Mouse (Mus musculus) limb, embryonic 12.5 days (tissue): Measurements from ENCODE around the gene Ppp1r35. TPM values are rescaled to one million over a fixed set of nuclear protein-coding genes. Genes with fewer than 3 reads are reported as not detected.

Source experiments
- ATAC-seq: fragments of 200-750 bp; cut with Nextera tagmentation; 2 replicates; pipeline ENCODE4 v1.8.0; 2017; ENCODE audit warnings: low read depth, moderate TSS enrichment; ENCODE audit not compliant: insufficient number of reproducible peaks, insufficient read depth, low FRiP score, low TSS enrichment
- H3K27ac ChIP-seq: fragments of 300-500 bp; sonication (generic); 2 replicates; pipeline ENCODE4 v1.5.1; 2016; ENCODE audit warnings: mild to moderate bottlenecking, moderate library complexity
- H3K27me3 ChIP-seq: fragments of 300-500 bp; sonication (generic); 2 replicates; pipeline ENCODE4 v1.6.1; 2016; ENCODE audit warnings: mild to moderate bottlenecking, moderate library complexity
- H3K36me3 ChIP-seq: fragments of 300-500 bp; sonication (generic); 2 replicates; pipeline ENCODE4 v1.6.1; 2016; ENCODE audit warnings: mild to moderate bottlenecking, moderate library complexity
- H3K4me1 ChIP-seq: fragments of 300-500 bp; sonication (generic); replicated peaks from 2 replicates; pipeline ENCODE4 v1.6.1; 2016
- H3K4me2 ChIP-seq: fragments of 300-500 bp; sonication (generic); 2 replicates; pipeline ENCODE4 v1.6.1; 2016; ENCODE audit warnings: mild to moderate bottlenecking, moderate library complexity
- H3K4me3 ChIP-seq: fragments of 300-500 bp; sonication (generic); replicated peaks from 2 replicates; pipeline ENCODE4 v1.5.1; 2016; ENCODE audit warnings: mild to moderate bottlenecking
- H3K9ac ChIP-seq: fragments of 300-500 bp; sonication (generic); replicated peaks from 2 replicates; pipeline ENCODE4 v1.6.1; 2016; ENCODE audit warnings: mild to moderate bottlenecking, moderate library complexity
- H3K9me3 ChIP-seq: fragments of 300-500 bp; sonication (generic); 2 replicates; pipeline ENCODE4 v1.6.1; 2016; ENCODE audit warnings: mild to moderate bottlenecking, moderate library complexity
- WGBS: fragments of 180-500 bp; shearing (Covaris S2); methylation state at CpG from one replicate; pipeline ENCODE4 v1.1.7; 2016; 5-methylcytosine and 5-hydroxymethylcytosine counted together
- polyA plus RNA-seq: library from polyadenylated mRNA; unstranded; fragments of >200 nt; fragmentation: Nextera tagmentation; extraction: Ambion mirVana; gene quantifications from 2 replicates; pipeline ENCODE4 v1.2.1, GENCODE M21; 2016

Ppp1r35 gene
- polyA plus RNA-seq: 47.6 and 52.1 TPM in 2 replicates

- H3K9ac ChIP-seq: peak within 1 kb of the TSS; percentile 90
- peaks cover 37% of the 10 kb centered on the region for H3K36me3 ChIP-seq
- H3K4me3 ChIP-seq: peak within 1 kb of the TSS; percentile 99
- WGBS: under 1% methylated on average over 31 of the region's 31 CpGs
- peak within 1 kb of the TSS; percentile 92 for H3K27ac ChIP-seq
- peak; percentile 92 for ATAC-seq
- no peaks in the 10 kb centered on the region for H3K9me3 ChIP-seq
- H3K4me1 ChIP-seq: peaks cover 32% of the 10 kb centered on the region
- H3K4me2 ChIP-seq: peak within 1 kb of the TSS; percentile 95
- no peaks in the 10 kb centered on the region for H3K27me3 ChIP-seq
Measured at GRCm38 (mm10) chr5:137778635-137779034, at the start of gene Ppp1r35. TSS of gene Ppp1r35 (plus strand) at chr5:137778849.

- peak overlapping the region; percentile 37; the same call in 1 of the 2 replicates for H3K9ac ChIP-seq
- H3K4me3 ChIP-seq: no peak overlapping the region
- WGBS: 80% methylated on average over 12 of the region's 12 CpGs
- peaks cover 38% of the 10 kb centered on the region for H3K4me1 ChIP-seq
- peaks cover 74% of the 10 kb centered on the region for H3K36me3 ChIP-seq
- peak overlapping the region; percentile 34 for H3K4me2 ChIP-seq
- peak; percentile 17; the same call in 1 of the 2 replicates for ATAC-seq
- H3K9me3 ChIP-seq: no peaks in the 10 kb centered on the region
- H3K27me3 ChIP-seq: no peaks in the 10 kb centered on the region
- H3K27ac ChIP-seq: 0 out of 2 replicates have a peak overlapping the region, but pooled peaks have one; percentile 12
Measured at GRCm38 (mm10) chr5:137733638-137734288, 44.9 kb upstream of the Ppp1r35 start.

- peak; percentile 82 for ATAC-seq
- Histone ChIP-seq H3K4me1 (peaks cover 45% of the 10 kb centered on the region), H3K4me2 (peak overlapping the region; percentile 34), H3K4me3 (no peak overlapping the region), H3K27ac (peak overlapping the region; percentile 67), H3K27me3 (no peaks in the 10 kb centered on the region), H3K9ac (peak overlapping the region; percentile 37), H3K36me3 (peaks cover 72% of the 10 kb centered on the region), H3K9me3 (no peaks in the 10 kb centered on the region)
- 71% methylated on average over 6 of the region's 6 CpGs for WGBS
Measured at GRCm38 (mm10) chr5:137734289-137735061, 44.2 kb upstream of the Ppp1r35 start.

GRCm38 (mm10) chr5:137737400-137737940 is 41.2 kb upstream of the Ppp1r35 start:
- no peak overlapping the region for H3K9ac ChIP-seq
- H3K4me3 ChIP-seq: no peak overlapping the region
- H3K36me3 ChIP-seq: peaks cover 49% of the 10 kb centered on the region
- no peak overlapping the region for H3K27ac ChIP-seq
- no peak overlapping the region for H3K4me2 ChIP-seq
- whole genome bisulfite sequencing: 87% methylated on average over 6 of the region's 6 CpGs
- ATAC-seq: no peak
- H3K9me3 ChIP-seq: no peaks in the 10 kb centered on the region
- no peaks in the 10 kb centered on the region for H3K27me3 ChIP-seq
- peaks cover 51% of the 10 kb centered on the region for H3K4me1 ChIP-seq

- H3K27ac ChIP-seq: no peak overlapping the region
- 62% methylated on average over 5 of the region's 5 CpGs for whole genome bisulfite sequencing
- H3K4me2 ChIP-seq: peak overlapping the region; percentile 91; the same call in 1 of the 2 replicates
Measured at GRCm38 (mm10) chr5:137738516-137738915, 40.1 kb upstream of the Ppp1r35 start.

GRCm38 (mm10) chr5:137739471-137739870 is 39.2 kb upstream of the Ppp1r35 start:
- ATAC-seq: no peak
- H3K4me2 ChIP-seq: peak overlapping the region; percentile 91
- no peaks in the 10 kb centered on the region for H3K9me3 ChIP-seq
- no peaks in the 10 kb centered on the region for H3K27me3 ChIP-seq
- WGBS: 69% methylated on average over 9 of the region's 9 CpGs
- peaks cover 43% of the 10 kb centered on the region for H3K4me1 ChIP-seq
- H3K9ac ChIP-seq: peak overlapping the region; percentile 66
- H3K36me3 ChIP-seq: peaks cover 34% of the 10 kb centered on the region
- no peak overlapping the region for H3K27ac ChIP-seq
- H3K4me3 ChIP-seq: 0 out of 2 replicates have a peak overlapping the region, but pooled peaks have one; percentile 1

More at GRCm38 (mm10) chr5:137738516-137738915, 40.1 kb upstream of the Ppp1r35 start:
- Histone ChIP-seq H3K4me1 (peaks cover 51% of the 10 kb centered on the region), H3K27me3 (no peaks in the 10 kb centered on the region), H3K4me3 (no peak overlapping the region), H3K9ac (no peak overlapping the region), H3K9me3 (no peaks in the 10 kb centered on the region), H3K36me3 (peaks cover 39% of the 10 kb centered on the region)
- no peak for ATAC-seq

- H3K4me3 ChIP-seq: peak overlapping the region; percentile 65
- H3K36me3 ChIP-seq: peaks cover 25% of the 10 kb centered on the region
- no peaks in the 10 kb centered on the region for H3K9me3 ChIP-seq
- WGBS: 10% methylated on average over 11 of the region's 11 CpGs
- H3K27ac ChIP-seq: peak overlapping the region; percentile 68
- peaks cover 39% of the 10 kb centered on the region for H3K4me1 ChIP-seq
- H3K27me3 ChIP-seq: no peaks in the 10 kb centered on the region
- peak overlapping the region; percentile 66 for H3K9ac ChIP-seq
- 0 out of 2 replicates have a peak, but pooled peaks have one; percentile 12 for ATAC-seq
- H3K4me2 ChIP-seq: peak overlapping the region; percentile 91
Measured at GRCm38 (mm10) chr5:137740506-137740905, 38.1 kb upstream of the Ppp1r35 start.

GRCm38 (mm10) chr5:137741023-137741931 is 37.4 kb upstream of the Ppp1r35 start, which contains the start of gene Nyap1:
TSS of gene Nyap1 (minus strand) at chr5:137741607.
- Histone ChIP-seq H3K27ac (peak within 1 kb of the TSS; percentile 68), H3K4me1 (peaks cover 36% of the 10 kb centered on the region)

GRCm38 (mm10) chr5:137742048-137742447 is 36.6 kb upstream of the Ppp1r35 start:
- Histone ChIP-seq H3K27me3 (no peaks in the 10 kb centered on the region), H3K4me3 (peak overlapping the region; percentile 65), H3K27ac (no peak overlapping the region), H3K4me2 (peak overlapping the region; percentile 91), H3K4me1 (peaks cover 36% of the 10 kb centered on the region), H3K9ac (no peak overlapping the region), H3K9me3 (no peaks in the 10 kb centered on the region), H3K36me3 (peaks cover 10% of the 10 kb centered on the region)
- 52% methylated on average over 10 of the region's 10 CpGs for WGBS
- no peak for ATAC-seq

More at GRCm38 (mm10) chr5:137741023-137741931, 37.4 kb upstream of the Ppp1r35 start, which contains the start of gene Nyap1:
- Histone ChIP-seq H3K9me3 (no peaks in the 10 kb centered on the region), H3K27me3 (no peaks in the 10 kb centered on the region), H3K4me3 (peak within 1 kb of the TSS; percentile 65), H3K9ac (peak within 1 kb of the TSS; percentile 66), H3K36me3 (peaks cover 17% of the 10 kb centered on the region), H3K4me2 (peak within 1 kb of the TSS; percentile 91)
- under 1% methylated on average over 71 of the region's 71 CpGs for WGBS
- peak; percentile 89 for ATAC-seq

GRCm38 (mm10) chr5:137742836-137743235 is 35.8 kb upstream of the Ppp1r35 start:
- H3K4me1 ChIP-seq: peaks cover 43% of the 10 kb centered on the region
- no peak overlapping the region for H3K4me3 ChIP-seq

More at GRCm38 (mm10) chr5:137742836-137743235, 35.8 kb upstream of the Ppp1r35 start:
- Histone ChIP-seq H3K9me3 (no peaks in the 10 kb centered on the region), H3K27me3 (no peaks in the 10 kb centered on the region), H3K27ac (no peak overlapping the region), H3K9ac (no peak overlapping the region), H3K4me2 (no peak overlapping the region), H3K36me3 (peaks cover 5% of the 10 kb centered on the region)
- 86% methylated on average over 6 of the region's 6 CpGs for WGBS
- ATAC-seq: no peak
